Mouse (Mus musculus) small intestine, adult 2 months (tissue): ENCODE measurements around the gene Neurl1a. TPM values are rescaled to one million over a fixed set of nuclear protein-coding genes. Genes with fewer than 3 reads are reported as not detected.

ENCODE experiments used
- H3K27ac ChIP-seq: fragments of 200-500 bp; 2 replicates; pipeline ENCODE4 v1.5.1; 2012; ENCODE audit warnings: low read depth, low read length, control low read depth, inconsistent platforms; ENCODE audit not compliant: insufficient read depth
- H3K27me3 ChIP-seq: fragments of 200-500 bp; 2 replicates; pipeline ENCODE4 v1.6.1; 2012; ENCODE audit warnings: mild to moderate bottlenecking, moderate library complexity, low read length, inconsistent platforms; ENCODE audit not compliant: control insufficient read depth, insufficient read depth
- H3K36me3 ChIP-seq: fragments of 200-500 bp; 2 replicates; pipeline ENCODE4 v1.6.1; 2012; ENCODE audit warnings: mild to moderate bottlenecking, low read length, control low read depth, inconsistent platforms; ENCODE audit not compliant: control insufficient read depth, insufficient read depth
- H3K4me1 ChIP-seq: fragments of 200-500 bp; 2 replicates; pipeline ENCODE4 v1.6.1; 2012; ENCODE audit warnings: low read length, inconsistent platforms, mixed read lengths; ENCODE audit not compliant: control insufficient read depth, insufficient read depth, insufficient read length
- H3K4me3 ChIP-seq: fragments of 200-500 bp; 2 replicates; pipeline ENCODE4 v1.5.1; 2012; ENCODE audit warnings: low read depth, mild to moderate bottlenecking, control low read depth, inconsistent platforms, low read length, moderate library complexity
- CTCF ChIP-seq: fragments of 200-500 bp; IDR thresholded peaks from 2 replicates; pipeline ENCODE4 v1.5.1; 2012; ENCODE audit warnings: low read depth, mild to moderate bottlenecking, control low read depth, inconsistent platforms, low read length, moderate library complexity, mixed read lengths; ENCODE audit not compliant: insufficient replicate concordance, insufficient read length; ENCODE audit errors: extremely low read depth
- POLR2A ChIP-seq: fragments of 200-500 bp; IDR thresholded peaks from 2 replicates; pipeline ENCODE4 v1.6.1; 2012; ENCODE audit warnings: low read depth, mild to moderate bottlenecking, control low read depth, inconsistent platforms, low read length, moderate library complexity
- WGBS: fragments of 180-500 bp; shearing (Covaris S2); methylation state at CpG from one replicate; pipeline ENCODE4 v1.1.7; 2018; 5-methylcytosine and 5-hydroxymethylcytosine counted together
- polyA plus RNA-seq: library from polyadenylated mRNA; depleted of rRNA; stranded (reverse); fragments of >200 nt; gene quantifications from 2 replicates; pipeline ENCODE4 v1.2.3, GENCODE M21; 2012

Neurl1a gene
- polyA plus RNA-seq, 1 experiment: 6.7 TPM

DNA sequence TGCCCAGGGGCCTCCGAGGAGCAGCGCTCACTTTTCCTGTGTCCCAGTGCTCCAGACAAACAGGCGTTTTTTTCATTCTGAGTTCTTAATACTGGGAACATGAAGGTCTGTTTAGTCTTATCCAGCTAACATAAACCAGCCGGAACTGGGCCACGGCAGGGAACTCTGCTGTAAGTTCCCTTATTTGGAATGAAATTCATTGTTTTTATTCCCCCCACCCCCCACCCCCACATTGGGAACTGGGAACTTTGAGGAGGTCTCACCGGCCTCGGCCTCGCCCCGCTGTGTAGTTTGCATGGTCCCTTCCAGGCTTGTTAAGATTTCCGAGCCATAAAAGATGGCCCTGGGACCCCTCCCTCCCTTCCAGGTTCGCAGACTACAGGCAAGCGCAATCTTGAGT lies 23.4 kb downstream of the Neurl1a start:
- no peaks in the 10 kb centered on the region for H3K4me1 ChIP-seq
- WGBS: 43% methylated on average over 12 of the region's 12 CpGs
- H3K27ac ChIP-seq: no peak overlapping the region
- TF ChIP-seq POLR2A (no peak), CTCF (no peak)
- no peaks in the 10 kb centered on the region for H3K36me3 ChIP-seq
- no peak overlapping the region for H3K4me3 ChIP-seq
- H3K27me3 ChIP-seq: no peaks in the 10 kb centered on the region

- H3K4me3 ChIP-seq: no peak overlapping the region
- H3K4me1 ChIP-seq: no peaks in the 10 kb centered on the region
- 58% methylated on average over 6 of the region's 6 CpGs for WGBS
- no peak overlapping the region for H3K27ac ChIP-seq
- no peak for TF ChIP-seq POLR2A
- TF ChIP-seq CTCF: no peak
- no peaks in the 10 kb centered on the region for H3K27me3 ChIP-seq
- no peaks in the 10 kb centered on the region for H3K36me3 ChIP-seq
These were observed 23.8 kb downstream of the Neurl1a start for GRCm38 (mm10) chr19:47202429-47202828.

DNA sequence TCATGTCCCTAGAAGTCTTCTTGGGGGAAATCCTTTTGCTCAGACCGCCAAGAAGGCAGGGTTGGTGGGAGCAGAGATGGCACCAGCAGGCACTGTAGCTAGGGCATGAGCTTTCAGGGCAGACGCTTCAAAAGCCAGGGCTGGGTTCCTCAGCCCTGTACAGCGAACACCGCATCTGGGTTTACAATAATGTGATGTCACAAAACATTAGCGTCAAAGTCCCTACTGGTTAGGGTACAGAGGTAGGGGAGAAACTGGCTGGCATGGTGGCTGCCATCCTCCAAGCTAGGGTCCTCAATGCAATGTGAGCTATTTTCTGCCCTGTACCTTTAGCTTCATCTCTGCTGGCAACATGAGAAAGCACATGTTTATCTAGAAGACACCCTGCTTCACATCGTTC lies 24.4 kb downstream of the Neurl1a start:
- no peaks in the 10 kb centered on the region for H3K4me1 ChIP-seq
- TF ChIP-seq POLR2A (no peak), CTCF (no peak)
- no peaks in the 10 kb centered on the region for H3K27me3 ChIP-seq
- no peak overlapping the region for H3K4me3 ChIP-seq
- no peak overlapping the region for H3K27ac ChIP-seq
- H3K36me3 ChIP-seq: no peaks in the 10 kb centered on the region
- 85% methylated on average over 6 of the region's 6 CpGs for WGBS

- no peak for TF ChIP-seq CTCF
- no peak for TF ChIP-seq POLR2A
These were observed 26.0 kb downstream of the Neurl1a start for GRCm38 (mm10) chr19:47204653-47205052.

DNA sequence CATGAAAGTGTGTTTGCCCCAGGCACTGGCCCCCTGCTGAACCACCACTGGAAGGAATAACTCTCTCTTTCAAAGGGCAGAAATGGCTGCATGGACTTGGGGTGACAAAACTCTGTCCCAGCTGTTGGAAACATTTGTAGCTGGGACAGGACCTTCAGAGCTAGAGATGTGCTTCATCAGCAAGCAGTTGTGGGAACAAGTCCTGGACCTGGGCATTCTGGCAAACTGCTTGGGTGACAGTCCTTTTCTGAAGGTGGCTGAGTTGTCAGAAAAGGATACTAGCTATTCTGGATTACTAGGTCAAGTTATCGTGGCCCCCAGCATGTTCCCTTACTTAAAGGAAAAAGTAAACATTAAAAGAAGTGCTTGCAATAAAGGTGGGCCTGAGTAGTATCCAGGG lies 27.5 kb downstream of the Neurl1a start:
- Histone ChIP-seq H3K27me3 (no peaks in the 10 kb centered on the region), H3K4me1 (no peaks in the 10 kb centered on the region), H3K27ac (no peak overlapping the region), H3K4me3 (no peak overlapping the region), H3K36me3 (no peaks in the 10 kb centered on the region)
- WGBS: 48% methylated on average over 1 of the region's 1 CpGs
- TF ChIP-seq CTCF: no peak
- TF ChIP-seq POLR2A: no peak

More at GRCm38 (mm10) chr19:47204653-47205052, 26.0 kb downstream of the Neurl1a start:
- H3K36me3 ChIP-seq: no peaks in the 10 kb centered on the region
- H3K27ac ChIP-seq: no peak overlapping the region
- no peaks in the 10 kb centered on the region for H3K4me1 ChIP-seq
- no peak overlapping the region for H3K4me3 ChIP-seq
- H3K27me3 ChIP-seq: no peaks in the 10 kb centered on the region
- WGBS: 80% methylated on average over 6 of the region's 6 CpGs

GRCm38 (mm10) chr19:47210432-47210831 lies 31.8 kb downstream of the Neurl1a start:
- no peak for TF ChIP-seq POLR2A
- TF ChIP-seq CTCF: no peak
- H3K4me3 ChIP-seq: no peak overlapping the region
- H3K27ac ChIP-seq: no peak overlapping the region
- H3K27me3 ChIP-seq: no peaks in the 10 kb centered on the region
- 93% methylated on average over 4 of the region's 4 CpGs for WGBS
- H3K36me3 ChIP-seq: no peaks in the 10 kb centered on the region
- H3K4me1 ChIP-seq: no peaks in the 10 kb centered on the region

GRCm38 (mm10) chr19:47211609-47212312 lies 33.1 kb downstream of the Neurl1a start:
- H3K36me3 ChIP-seq: no peaks in the 10 kb centered on the region
- H3K27me3 ChIP-seq: no peaks in the 10 kb centered on the region
- no peak overlapping the region for H3K4me3 ChIP-seq
- H3K4me1 ChIP-seq: no peaks in the 10 kb centered on the region
- TF ChIP-seq CTCF (no peak), POLR2A (no peak)
- H3K27ac ChIP-seq: no peak overlapping the region
- 78% methylated on average over 10 of the region's 10 CpGs for WGBS

DNA sequence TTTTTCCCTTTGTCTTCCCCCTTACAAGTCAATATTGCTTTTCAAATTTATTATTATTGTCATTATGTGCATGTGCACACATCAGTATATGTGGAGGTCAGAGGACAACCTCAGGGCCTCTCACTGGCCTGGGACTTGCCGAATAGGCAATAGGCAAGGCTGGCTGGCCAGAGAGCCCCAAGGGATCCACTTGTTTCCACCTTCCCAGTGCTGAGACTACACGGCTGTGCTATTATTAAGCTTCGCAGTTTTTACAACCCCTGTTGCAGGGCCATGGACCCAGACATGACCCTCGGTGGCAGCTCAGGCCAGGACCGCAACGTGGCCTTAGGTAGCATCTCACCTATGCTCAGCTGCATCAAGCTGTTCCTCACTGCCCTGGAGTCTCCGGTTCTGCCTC lies 33.8 kb downstream of the Neurl1a start:
- TF ChIP-seq POLR2A: no peak
- H3K4me3 ChIP-seq: no peak overlapping the region
- no peaks in the 10 kb centered on the region for H3K36me3 ChIP-seq
- H3K27me3 ChIP-seq: no peaks in the 10 kb centered on the region
- no peaks in the 10 kb centered on the region for H3K4me1 ChIP-seq
- WGBS: 83% methylated on average over 7 of the region's 7 CpGs
- no peak overlapping the region for H3K27ac ChIP-seq
